Mouse (Mus musculus): ENCODE measurements around the gene Kcnk3. TPM values are rescaled to one million over a fixed set of nuclear protein-coding genes. Genes with fewer than 3 reads are reported as not detected.
A peak's percentile ranks its signal among the peaks of the same experiment; 100 is the strongest.

Gene Kcnk3
- polyA plus RNA-seq, 2 experiments = 0.07 to 0.11 TPM

DNA sequence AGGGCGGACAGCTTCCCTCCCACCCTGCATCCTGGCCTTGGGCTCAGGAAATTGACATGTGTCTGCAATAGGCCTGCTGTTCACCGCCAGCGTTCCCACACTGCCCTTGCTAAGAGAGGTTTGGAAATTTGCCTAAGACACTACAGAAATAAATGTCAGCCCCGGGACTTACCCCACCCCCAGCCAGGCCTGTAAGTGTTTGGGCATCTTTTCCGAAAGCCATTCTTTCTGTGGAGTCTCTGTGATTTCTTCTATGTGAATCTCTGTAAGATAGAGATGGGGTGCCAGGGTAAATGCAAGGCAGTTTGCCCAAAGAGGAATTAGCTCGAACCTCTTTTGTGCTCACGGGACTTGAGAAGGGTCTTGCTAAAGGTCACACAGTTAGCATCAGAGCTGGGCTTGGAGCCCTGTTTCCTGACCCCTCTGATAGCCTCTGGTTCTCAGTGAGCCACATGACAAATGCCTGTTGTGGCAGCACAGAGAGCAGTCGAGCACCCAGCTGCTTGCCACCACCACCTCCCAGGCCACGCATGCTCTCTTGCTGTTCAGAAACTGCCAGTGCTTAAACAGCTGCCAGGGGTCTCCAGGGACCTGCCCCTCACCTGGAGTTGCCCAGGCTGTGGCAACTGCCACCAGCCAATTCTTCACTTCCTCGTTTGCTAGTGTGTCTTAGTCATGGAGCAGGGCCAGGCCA, 6.0 kb downstream of the Kcnk3 start:
- Histone ChIP-seq H3K4me2 (ENCODE audit: low read depth) (no peak overlapping the region), H3K4me3 (ENCODE audit: insufficient read depth in 1 of 2, low read depth in 2 of 2, low read length in 2 of 2) (no peak overlapping the region), H3K27me3 (ENCODE audit: control insufficient read depth, insufficient read depth, low read length) (peaks cover 16% of the 10 kb centered on the region), H3K4me1 (replicated peaks; ENCODE audit: control insufficient read depth in 2 of 2, insufficient read depth in 2 of 2, low read length in 1 of 2) (no peaks in the 10 kb centered on the region), H3K36me3 (replicated peaks; ENCODE audit: control insufficient read depth, insufficient read depth, low read depth) (no peaks in the 10 kb centered on the region), H3K27ac (no peak overlapping the region), H3K9ac (replicated peaks) (no peak overlapping the region), H3K9me3 (ENCODE audit: control insufficient read depth, low read length) (no peaks in the 10 kb centered on the region)
- no peak for TF ChIP-seq CTCF (IDR thresholded peaks at IDR 0.05; ENCODE audit: low read depth)
- TF ChIP-seq EP300 (IDR thresholded peaks at IDR 0.05; ENCODE audit: low read depth) = no peak
- ATAC-seq (ENCODE audit: insufficient read depth) = no peak
- 41% methylated on average over 10 of the region's 10 CpGs for WGBS (ENCODE audit: insufficient replicate concordance)
- no peak for DNase-seq (ENCODE audit: low read depth in 3 of 3, low spot score in 3 of 3)

DNA sequence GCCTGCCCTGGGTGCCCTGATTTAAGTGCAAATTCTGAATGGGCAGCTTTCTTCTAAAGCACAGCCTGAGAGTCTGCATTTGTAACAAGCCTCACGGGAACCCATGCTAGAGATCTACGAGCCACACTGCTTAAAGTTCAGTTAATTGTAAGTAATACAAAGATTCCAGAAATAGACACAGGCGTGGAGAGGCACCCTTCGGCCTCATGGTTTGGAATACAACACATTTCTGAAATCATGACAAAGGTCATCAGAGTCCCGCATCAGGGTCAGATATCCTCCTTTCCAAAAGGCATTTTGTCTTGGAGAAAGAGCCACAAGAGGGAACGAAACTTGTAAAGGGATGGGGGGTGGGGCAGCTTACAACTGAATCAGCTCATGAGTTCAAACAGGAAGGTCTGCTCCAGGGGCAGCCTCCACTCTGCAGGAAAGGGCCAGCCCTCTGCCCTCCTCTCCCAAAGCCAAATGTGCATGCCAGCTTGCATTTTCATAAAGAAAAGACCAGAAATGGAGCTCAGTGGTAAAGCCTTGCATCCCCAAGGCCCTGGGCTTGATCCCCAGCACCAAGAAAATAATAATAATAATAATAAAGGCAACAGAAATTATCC, 7.1 kb downstream of the Kcnk3 start:
- Histone ChIP-seq H3K9ac (replicated peaks) (no peak overlapping the region), H3K4me1 (replicated peaks; ENCODE audit: control insufficient read depth in 2 of 2, insufficient read depth in 2 of 2, low read length in 1 of 2) (no peaks in the 10 kb centered on the region), H3K4me3 (ENCODE audit: insufficient read depth in 1 of 2, low read depth in 2 of 2, low read length in 2 of 2) (no peak overlapping the region), H3K27ac (no peak overlapping the region), H3K4me2 (ENCODE audit: low read depth) (no peak overlapping the region), H3K27me3 (ENCODE audit: control insufficient read depth, insufficient read depth, low read length) (peaks cover 6% of the 10 kb centered on the region; the same call in 1 of the 2 replicates), H3K36me3 (replicated peaks; ENCODE audit: control insufficient read depth, insufficient read depth, low read depth) (no peaks in the 10 kb centered on the region), H3K9me3 (ENCODE audit: control insufficient read depth, low read length) (no peaks in the 10 kb centered on the region)
- ATAC-seq (ENCODE audit: insufficient read depth) (no peak), DNase-seq (ENCODE audit: low read depth in 3 of 3, low spot score in 3 of 3) (no peak)
- no peak for TF ChIP-seq CTCF (IDR thresholded peaks at IDR 0.05; ENCODE audit: low read depth)
- no peak for TF ChIP-seq EP300 (IDR thresholded peaks at IDR 0.05; ENCODE audit: low read depth)
- 46% methylated on average over 6 of the region's 6 CpGs for WGBS (ENCODE audit: insufficient replicate concordance)

DNA sequence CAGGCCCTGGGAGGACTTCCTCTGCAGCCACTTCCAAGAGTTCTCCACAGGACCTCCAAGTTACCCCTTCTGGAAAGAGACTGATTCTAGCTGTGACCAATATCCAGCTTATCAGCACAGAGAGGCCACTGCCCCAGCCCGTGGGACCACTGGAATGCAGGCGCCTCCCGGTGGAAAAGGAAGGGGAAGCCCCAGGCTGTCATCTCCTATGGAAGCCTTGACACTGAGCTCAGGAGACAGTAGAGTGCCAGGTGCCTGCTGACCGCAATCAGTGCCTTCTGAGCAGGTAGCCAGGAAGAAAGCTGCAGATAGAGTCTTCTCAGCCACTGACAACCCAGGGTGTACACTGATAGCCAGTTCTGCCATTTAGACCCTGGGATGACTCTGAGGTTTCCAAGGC, 13.4 kb downstream of the Kcnk3 start:
- Histone ChIP-seq H3K9me3 (ENCODE audit: control insufficient read depth, low read length) (no peaks in the 10 kb centered on the region), H3K9ac (replicated peaks) (no peak overlapping the region), H3K27ac (no peak overlapping the region), H3K4me3 (ENCODE audit: insufficient read depth in 1 of 2, low read depth in 2 of 2, low read length in 2 of 2) (no peak overlapping the region), H3K4me2 (ENCODE audit: low read depth) (no peak overlapping the region), H3K27me3 (ENCODE audit: control insufficient read depth, insufficient read depth, low read length) (no peaks in the 10 kb centered on the region), H3K4me1 (replicated peaks; ENCODE audit: control insufficient read depth in 2 of 2, insufficient read depth in 2 of 2, low read length in 1 of 2) (no peaks in the 10 kb centered on the region), H3K36me3 (replicated peaks; ENCODE audit: control insufficient read depth, insufficient read depth, low read depth) (no peaks in the 10 kb centered on the region)
- whole genome bisulfite sequencing (ENCODE audit: insufficient replicate concordance) = 22% methylated on average over 4 of the region's 4 CpGs
- ATAC-seq (ENCODE audit: insufficient read depth) = no peak
- DNase-seq (ENCODE audit: low read depth in 3 of 3, low spot score in 3 of 3) = no peak
- peak; percentile 17; the same call in 1 of the 2 replicates for TF ChIP-seq CTCF (IDR thresholded peaks at IDR 0.05; ENCODE audit: low read depth)
- no peak for TF ChIP-seq EP300 (IDR thresholded peaks at IDR 0.05; ENCODE audit: low read depth)

DNA sequence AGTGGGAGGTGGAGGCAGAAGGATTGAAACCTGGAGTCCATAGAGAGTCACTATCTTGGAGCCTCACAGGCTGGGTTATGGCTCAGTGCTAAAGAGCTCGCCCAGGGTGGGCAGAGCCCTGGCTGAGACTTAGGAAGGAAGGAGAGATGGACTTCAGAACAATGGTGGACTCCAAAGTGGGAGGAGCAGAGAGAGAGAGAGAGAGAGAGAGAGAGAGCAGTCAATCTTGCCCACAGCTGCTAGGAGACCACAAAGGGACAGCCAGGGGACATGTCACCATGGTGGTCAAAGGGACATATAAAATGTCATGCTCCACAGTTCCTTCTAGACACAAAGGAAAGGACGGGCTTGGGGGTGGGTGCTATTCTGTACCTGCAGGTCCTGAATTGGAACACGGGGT, 15.3 kb downstream of the Kcnk3 start:
- no peaks in the 10 kb centered on the region for H3K9me3 ChIP-seq (ENCODE audit: control insufficient read depth, low read length)
- H3K27ac ChIP-seq = no peak overlapping the region
- H3K36me3 ChIP-seq (replicated peaks; ENCODE audit: control insufficient read depth, insufficient read depth, low read depth) = no peaks in the 10 kb centered on the region
- no peak overlapping the region for H3K9ac ChIP-seq (replicated peaks)
- TF ChIP-seq EP300 (IDR thresholded peaks at IDR 0.05; ENCODE audit: low read depth) = no peak
- TF ChIP-seq CTCF (IDR thresholded peaks at IDR 0.05; ENCODE audit: low read depth) = no peak
- no peaks in the 10 kb centered on the region for H3K27me3 ChIP-seq (ENCODE audit: control insufficient read depth, insufficient read depth, low read length)
- H3K4me2 ChIP-seq (ENCODE audit: low read depth) = no peak overlapping the region
- no peak for ATAC-seq (ENCODE audit: insufficient read depth)
- no peak overlapping the region for H3K4me3 ChIP-seq (ENCODE audit: insufficient read depth in 1 of 2, low read depth in 2 of 2, low read length in 2 of 2)
- H3K4me1 ChIP-seq (replicated peaks; ENCODE audit: control insufficient read depth in 2 of 2, insufficient read depth in 2 of 2, low read length in 1 of 2) = no peaks in the 10 kb centered on the region
- 54% methylated on average over 3 of the region's 3 CpGs for WGBS (ENCODE audit: insufficient replicate concordance)
- DNase-seq (ENCODE audit: low read depth in 3 of 3, low spot score in 3 of 3) = no peak

DNA sequence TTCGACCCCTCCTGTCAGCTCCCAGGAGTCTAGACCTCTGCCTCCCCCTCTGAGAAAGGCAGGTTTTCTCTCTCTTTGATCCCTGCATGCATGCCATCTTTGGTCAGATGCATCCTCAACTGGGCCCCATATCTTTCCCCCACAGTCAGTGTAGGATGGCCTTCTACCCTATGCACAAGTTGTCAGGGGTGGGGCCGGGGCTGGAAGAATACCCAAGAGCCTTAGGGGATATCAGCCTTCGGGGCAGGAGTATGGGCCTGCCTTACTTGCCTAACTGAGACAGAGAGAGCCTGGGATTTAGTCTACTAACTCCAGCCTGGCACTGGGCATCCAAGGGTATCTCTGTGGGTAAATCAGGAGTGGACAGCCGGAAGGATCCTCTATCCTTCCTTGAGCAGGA, 16.0 kb downstream of the Kcnk3 start:
- Histone ChIP-seq H3K27ac (no peak overlapping the region), H3K9ac (replicated peaks) (no peak overlapping the region), H3K4me2 (ENCODE audit: low read depth) (no peak overlapping the region), H3K36me3 (replicated peaks; ENCODE audit: control insufficient read depth, insufficient read depth, low read depth) (no peaks in the 10 kb centered on the region), H3K9me3 (ENCODE audit: control insufficient read depth, low read length) (no peaks in the 10 kb centered on the region), H3K4me3 (ENCODE audit: insufficient read depth in 1 of 2, low read depth in 2 of 2, low read length in 2 of 2) (no peak overlapping the region), H3K27me3 (ENCODE audit: control insufficient read depth, insufficient read depth, low read length) (no peaks in the 10 kb centered on the region), H3K4me1 (replicated peaks; ENCODE audit: control insufficient read depth in 2 of 2, insufficient read depth in 2 of 2, low read length in 1 of 2) (no peaks in the 10 kb centered on the region)
- 53% methylated on average over 4 of the region's 4 CpGs for WGBS (ENCODE audit: insufficient replicate concordance)
- ATAC-seq (ENCODE audit: insufficient read depth) (no peak), DNase-seq (ENCODE audit: low read depth in 3 of 3, low spot score in 3 of 3) (no peak)
- TF ChIP-seq EP300 (IDR thresholded peaks at IDR 0.05; ENCODE audit: low read depth) (no peak), CTCF (IDR thresholded peaks at IDR 0.05; ENCODE audit: low read depth) (no peak)
